ENCODE assay signal across 8 mouse cellular contexts in the genomic region with DNA sequence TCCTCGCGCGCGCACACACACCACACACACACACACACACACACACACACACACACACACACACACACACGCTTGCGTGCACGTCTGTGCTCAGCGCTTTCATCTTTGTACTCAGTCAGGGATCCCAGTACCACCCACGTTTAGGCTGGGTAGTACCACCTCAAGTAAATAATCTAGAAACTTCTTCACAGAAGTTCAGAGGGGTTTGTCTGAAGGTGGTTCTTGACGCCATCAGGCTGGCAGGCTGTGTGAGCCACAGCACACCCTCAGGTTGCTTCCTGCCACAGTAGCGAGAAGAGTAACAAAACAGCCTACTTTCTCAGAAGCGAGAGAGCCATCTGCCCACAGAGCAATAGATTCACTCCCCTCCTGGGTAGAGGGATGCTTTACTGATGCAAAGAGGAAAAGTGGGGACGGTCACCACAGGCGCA.
DNase-seq lines count a peak whose midpoint lies in the region; ATAC-seq lines count a peak whose summit lies in the region.

No protein-coding gene starts in this region.

- H3K9ac ChIP-seq in lung, embryonic 16.5 days (ENCODE audit: low read length), result peak overlapping the region; percentile 47; the same call in 1 of the 2 replicates
- H3K9ac ChIP-seq in forebrain, embryonic 13.5 days, result 0 out of 2 replicates have a peak overlapping the region, but pooled peaks have one; percentile 30
- no peak overlapping the region for H3K9ac ChIP-seq in liver, embryonic 12.5 days

- intact Hi-C loops in left cerebral cortex, postnatal 10 days (cut with DNase I), result no loop called here

- H3K36me3 ChIP-seq in lung, embryonic 16.5 days (ENCODE audit: control insufficient read depth, insufficient read depth, low read length), result no peaks in the 10 kb centered on the region
- H3K36me3 ChIP-seq in forebrain, embryonic 13.5 days (ENCODE audit: poor library complexity, severe bottlenecking), result no peaks in the 10 kb centered on the region
- no peaks in the 10 kb centered on the region for H3K36me3 ChIP-seq in liver, embryonic 12.5 days

- WGBS in lung, embryonic 16.5 days, result 27% methylated on average over 10 of the region's 14 CpGs
- WGBS in forebrain, embryonic 13.5 days, result 14% methylated on average over 14 of the region's 14 CpGs
- WGBS in liver, embryonic 12.5 days (ENCODE audit: insufficient replicate concordance), result 31% methylated on average over 14 of the region's 14 CpGs

- peak overlapping the region; percentile 94 for H3K27ac ChIP-seq in lung, embryonic 16.5 days (ENCODE audit: low read length)
- H3K27ac ChIP-seq in forebrain, embryonic 13.5 days, result peak overlapping the region; percentile 82
- H3K27ac ChIP-seq in liver, embryonic 12.5 days, result no peak overlapping the region

- H3K27me3 ChIP-seq in lung, embryonic 16.5 days (ENCODE audit: control insufficient read depth, insufficient read depth, low read depth, low read length), result no peaks in the 10 kb centered on the region
- no peaks in the 10 kb centered on the region for H3K27me3 ChIP-seq in forebrain, embryonic 13.5 days
- peaks cover 8% of the 10 kb centered on the region; the same call in 1 of the 2 replicates for H3K27me3 ChIP-seq in liver, embryonic 12.5 days (replicated peaks)

- H3K9me3 ChIP-seq in lung, embryonic 16.5 days (ENCODE audit: control insufficient read depth, low read length), result no peaks in the 10 kb centered on the region
- H3K9me3 ChIP-seq in forebrain, embryonic 13.5 days (replicated peaks), result no peaks in the 10 kb centered on the region
- H3K9me3 ChIP-seq in liver, embryonic 12.5 days (replicated peaks), result no peaks in the 10 kb centered on the region

- H3K4me2 ChIP-seq in lung, embryonic 16.5 days (ENCODE audit: low read depth, low read length), result peak overlapping the region; percentile 53
- peak overlapping the region; percentile 53 for H3K4me2 ChIP-seq in forebrain, embryonic 13.5 days
- peak overlapping the region; percentile 55 for H3K4me2 ChIP-seq in liver, embryonic 12.5 days

- H3K4me1 ChIP-seq in lung, embryonic 16.5 days (replicated peaks; ENCODE audit: control insufficient read depth, insufficient read depth, low read length), result peaks cover 24% of the 10 kb centered on the region
- H3K4me1 ChIP-seq in forebrain, embryonic 13.5 days, result peaks cover 51% of the 10 kb centered on the region
- peaks cover 17% of the 10 kb centered on the region for H3K4me1 ChIP-seq in liver, embryonic 12.5 days

- ATAC-seq in lung, embryonic 16.5 days (ENCODE audit: low read depth), result peak; percentile 7; the same call in 1 of the 2 replicates
- ATAC-seq in forebrain, embryonic 13.5 days, result peak; percentile 24
- peak; percentile 2; the same call in 1 of the 2 replicates for ATAC-seq in liver, embryonic 12.5 days

- H3K4me3 ChIP-seq in lung, embryonic 16.5 days (ENCODE audit: low read length), result peak overlapping the region; percentile 32
- peak overlapping the region; percentile 23; the same call in 1 of the 2 replicates for H3K4me3 ChIP-seq in forebrain, embryonic 13.5 days
- H3K4me3 ChIP-seq in liver, embryonic 12.5 days, result peak overlapping the region; percentile 7; the same call in 1 of the 2 replicates

- no peak for DNase-seq in lung, postnatal 4 days
- peak; percentile 52 for DNase-seq in thymus, postnatal 0 days (ENCODE audit: low spot score)
- no peak for DNase-seq in left cerebral cortex, postnatal 10 days (ENCODE audit: extremely low spot score in 1 of 2, low spot score in 2 of 2)
- no peak for DNase-seq in left cerebral cortex, adult 11 months (ENCODE audit: low spot score)
- DNase-seq in lung, postnatal 14 days, result no peak
